Mouse (Mus musculus): Measurements from ENCODE around the gene Rcan3. TPM values are rescaled to one million over a fixed set of nuclear protein-coding genes. Genes with fewer than 3 reads are reported as not detected.

Rcan3 gene
- 14.9 and 17.9 TPM in 2 replicates for polyA plus RNA-seq (2015; fragmentation: Nextera tagmentation; extraction: Ambion mirVana)

DNA sequence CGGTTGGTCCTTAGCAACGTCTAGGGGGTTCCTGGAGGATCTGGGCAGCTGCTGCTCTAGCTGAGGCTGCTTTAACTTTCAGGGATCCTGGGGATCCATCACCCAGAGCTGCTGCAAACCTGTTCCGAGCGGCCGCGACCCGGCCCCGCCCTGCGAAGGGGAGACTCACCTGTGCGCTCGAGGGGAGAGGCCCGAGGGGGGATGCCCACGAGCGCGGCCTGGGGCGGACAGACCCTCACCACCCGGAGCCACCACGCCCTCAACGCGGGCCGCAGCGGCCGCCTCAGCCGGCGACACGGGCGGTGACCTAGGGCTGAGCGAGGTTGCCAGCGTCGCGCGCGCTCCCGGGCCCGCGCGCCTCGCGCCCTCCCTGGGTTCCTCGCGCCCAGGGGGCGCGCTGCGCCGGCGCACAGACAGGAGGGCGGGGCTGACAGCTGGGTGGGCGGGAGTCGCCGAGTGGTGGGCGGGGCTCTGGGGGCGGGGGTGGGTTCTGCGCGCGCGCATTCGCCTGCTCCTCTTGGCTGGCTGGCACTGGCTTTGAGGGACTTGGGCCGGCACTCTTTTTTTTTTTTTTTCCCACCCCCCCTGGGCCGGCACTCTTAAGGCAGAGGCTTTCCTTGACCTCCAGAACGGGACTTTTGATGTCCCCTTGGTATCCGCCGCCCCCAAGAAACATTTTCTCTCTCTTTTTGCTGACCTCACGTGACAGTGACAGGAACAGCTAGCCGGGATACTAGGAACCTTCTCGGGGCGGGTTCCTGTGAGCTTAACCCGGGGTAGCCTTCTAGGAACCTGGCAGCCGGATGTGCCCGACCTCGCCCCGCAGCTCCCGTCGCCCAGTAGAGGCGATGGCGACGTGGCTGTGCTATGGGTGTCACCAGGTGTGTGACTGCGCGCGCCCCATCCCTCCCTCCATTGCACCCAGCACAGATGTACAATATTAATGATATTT, at the start of gene Rcan3:
Gene Rcan3 (minus strand): TSS at position 411 of the 952 bp plus-strand sequence.
- no peaks in the 10 kb centered on the region for H3K27me3 ChIP-seq (replicated peaks)
- H3K27ac ChIP-seq: peak within 1 kb of the TSS; percentile 77
- peak within 1 kb of the TSS; percentile 95 for H3K4me2 ChIP-seq (replicated peaks)
- peak within 1 kb of the TSS; percentile 79 for H3K4me3 ChIP-seq (replicated peaks)
- H3K36me3 ChIP-seq: no peaks in the 10 kb centered on the region
- H3K9ac ChIP-seq: peak within 1 kb of the TSS; percentile 85
- H3K4me1 ChIP-seq (replicated peaks): peaks cover 15% of the 10 kb centered on the region
- 1% methylated on average over 77 of the region's 79 CpGs for WGBS
- ATAC-seq: peak; percentile 87
- no peaks in the 10 kb centered on the region for H3K9me3 ChIP-seq

DNA sequence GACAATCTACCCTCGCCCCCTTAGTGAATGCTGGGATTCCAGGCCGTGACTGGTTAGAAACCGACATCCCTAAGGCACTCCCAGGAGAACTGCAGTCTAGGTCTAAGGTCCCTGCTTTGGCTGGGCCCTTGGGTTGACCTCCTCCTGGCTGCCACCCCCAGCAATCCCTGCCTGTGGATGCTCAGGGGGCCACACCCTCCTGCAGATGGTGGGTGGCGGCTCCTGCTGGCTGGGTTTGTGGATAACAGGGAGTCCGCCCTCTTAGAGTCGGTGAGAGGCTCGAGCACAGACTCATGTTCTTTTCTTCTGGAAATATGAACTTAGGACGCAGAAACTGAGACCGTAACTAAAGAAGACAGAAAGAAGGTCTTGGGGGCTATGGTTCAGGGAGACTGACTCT, 46.7 kb upstream of the Rcan3 start:
- Histone ChIP-seq H3K36me3 (no peaks in the 10 kb centered on the region), H3K4me3 (replicated peaks) (no peak overlapping the region), H3K27ac (no peak overlapping the region), H3K9me3 (no peaks in the 10 kb centered on the region), H3K27me3 (replicated peaks) (no peaks in the 10 kb centered on the region), H3K4me2 (replicated peaks) (no peak overlapping the region), H3K4me1 (replicated peaks) (no peaks in the 10 kb centered on the region), H3K9ac (no peak overlapping the region)
- ATAC-seq: no peak
- 81% methylated on average over 9 of the region's 9 CpGs for WGBS

DNA sequence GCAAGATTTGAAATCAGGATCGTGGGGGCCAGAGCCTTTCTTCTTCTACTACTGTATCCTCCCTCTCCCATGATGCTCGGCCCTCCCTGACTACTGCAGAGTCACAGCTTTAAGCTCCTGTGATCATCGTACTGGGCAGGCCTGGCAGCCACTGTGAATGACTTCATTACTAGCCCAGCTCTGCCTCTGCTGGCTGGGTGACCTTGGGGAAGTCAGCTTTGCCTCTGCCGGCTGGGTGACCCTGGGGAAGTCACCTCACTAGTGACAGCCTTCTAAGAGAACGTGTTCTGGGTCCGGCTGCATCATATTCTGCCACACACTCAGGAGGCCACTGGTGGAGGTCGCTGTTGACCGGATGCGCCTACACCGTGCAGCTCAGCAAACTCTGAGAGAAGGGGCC, 44.2 kb upstream of the Rcan3 start:
- Histone ChIP-seq H3K27ac (no peak overlapping the region), H3K36me3 (no peaks in the 10 kb centered on the region), H3K9me3 (no peaks in the 10 kb centered on the region), H3K4me1 (replicated peaks) (no peaks in the 10 kb centered on the region), H3K9ac (no peak overlapping the region), H3K27me3 (replicated peaks) (no peaks in the 10 kb centered on the region), H3K4me2 (replicated peaks) (no peak overlapping the region), H3K4me3 (replicated peaks) (no peak overlapping the region)
- 85% methylated on average over 10 of the region's 10 CpGs for WGBS
- no peak for ATAC-seq

DNA sequence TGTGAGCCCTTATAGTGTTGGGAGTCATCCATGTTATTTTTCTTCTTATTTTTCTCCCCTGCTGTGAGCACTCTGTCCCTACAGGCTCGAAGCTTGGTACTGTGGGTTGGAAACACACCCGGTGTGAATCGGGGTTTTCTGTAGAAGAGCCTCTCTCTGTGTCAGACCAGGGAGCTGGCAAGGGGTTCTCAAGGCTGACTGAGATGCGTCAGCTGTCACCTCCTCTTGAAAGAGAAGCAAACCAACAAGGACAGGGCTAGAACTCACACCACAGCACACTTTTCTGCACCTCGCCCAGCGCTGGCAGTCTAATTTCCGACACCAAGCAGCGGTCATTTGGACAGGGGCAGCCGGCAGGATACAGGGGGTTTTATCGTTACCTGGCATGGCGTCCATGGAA, 29.8 kb upstream of the Rcan3 start:
- Histone ChIP-seq H3K9me3 (no peaks in the 10 kb centered on the region), H3K4me3 (replicated peaks) (no peak overlapping the region), H3K27ac (no peak overlapping the region), H3K36me3 (no peaks in the 10 kb centered on the region), H3K4me1 (replicated peaks) (no peaks in the 10 kb centered on the region), H3K4me2 (replicated peaks) (no peak overlapping the region), H3K9ac (no peak overlapping the region), H3K27me3 (replicated peaks) (no peaks in the 10 kb centered on the region)
- 94% methylated on average over 11 of the region's 11 CpGs for WGBS
- ATAC-seq: no peak

DNA sequence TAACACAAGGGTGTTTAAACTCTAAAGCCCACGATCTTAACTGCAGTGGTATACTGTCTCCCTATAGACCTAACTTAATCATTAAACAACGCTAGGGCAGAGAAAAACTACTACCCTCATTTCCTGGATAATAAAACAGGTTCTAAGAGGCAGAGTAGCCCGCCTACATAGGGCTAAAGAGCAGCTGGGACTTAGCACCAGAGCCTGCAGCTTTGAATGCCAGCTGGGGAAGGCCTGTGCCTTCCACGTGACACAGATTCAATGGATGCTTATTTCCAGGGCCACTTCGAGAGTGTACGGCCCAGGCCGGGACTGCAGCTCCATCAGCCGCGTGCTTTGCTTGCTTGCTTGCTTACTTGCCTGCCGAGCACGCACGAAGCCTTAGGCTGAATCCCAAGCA, 19.9 kb upstream of the Rcan3 start:
- peak overlapping the region; percentile 86 for H3K27ac ChIP-seq
- 29% methylated on average over 12 of the region's 12 CpGs for WGBS
- no peak overlapping the region for H3K4me3 ChIP-seq (replicated peaks)
- no peaks in the 10 kb centered on the region for H3K36me3 ChIP-seq
- H3K4me2 ChIP-seq (replicated peaks): peak overlapping the region; percentile 30
- H3K9me3 ChIP-seq: no peaks in the 10 kb centered on the region
- H3K4me1 ChIP-seq (replicated peaks): peaks cover 34% of the 10 kb centered on the region
- no peak overlapping the region for H3K9ac ChIP-seq
- peak; percentile 95 for ATAC-seq
- no peaks in the 10 kb centered on the region for H3K27me3 ChIP-seq (replicated peaks)

DNA sequence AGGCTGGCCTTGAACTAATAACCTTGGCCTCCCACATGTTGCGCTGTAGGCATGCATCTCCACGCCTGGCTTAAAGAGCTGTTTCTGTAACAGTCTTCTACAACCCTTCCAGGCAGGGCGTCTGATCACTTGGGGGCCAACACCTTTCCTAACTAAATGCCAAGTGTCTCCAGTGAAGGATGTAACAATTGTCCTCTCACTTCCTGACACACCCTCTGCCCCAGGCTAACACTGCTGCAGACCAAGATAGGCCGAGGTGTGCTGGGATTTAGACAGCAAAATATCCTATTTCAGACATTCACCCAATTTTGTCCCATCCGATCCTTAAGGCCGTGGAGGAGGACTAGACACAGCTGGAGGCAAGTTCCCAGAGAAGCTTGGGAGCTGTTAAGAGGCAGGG, 19.5 kb upstream of the Rcan3 start:
- peak overlapping the region; percentile 86 for H3K27ac ChIP-seq
- peaks cover 34% of the 10 kb centered on the region for H3K4me1 ChIP-seq (replicated peaks)
- no peak overlapping the region; the same call in 1 of the 2 replicates for H3K4me2 ChIP-seq (replicated peaks)
- ATAC-seq: peak; percentile 82
- no peaks in the 10 kb centered on the region for H3K27me3 ChIP-seq (replicated peaks)
- WGBS: 48% methylated on average over 6 of the region's 6 CpGs
- no peak overlapping the region for H3K4me3 ChIP-seq (replicated peaks)
- H3K9me3 ChIP-seq: no peaks in the 10 kb centered on the region
- no peaks in the 10 kb centered on the region for H3K36me3 ChIP-seq
- H3K9ac ChIP-seq: no peak overlapping the region

DNA sequence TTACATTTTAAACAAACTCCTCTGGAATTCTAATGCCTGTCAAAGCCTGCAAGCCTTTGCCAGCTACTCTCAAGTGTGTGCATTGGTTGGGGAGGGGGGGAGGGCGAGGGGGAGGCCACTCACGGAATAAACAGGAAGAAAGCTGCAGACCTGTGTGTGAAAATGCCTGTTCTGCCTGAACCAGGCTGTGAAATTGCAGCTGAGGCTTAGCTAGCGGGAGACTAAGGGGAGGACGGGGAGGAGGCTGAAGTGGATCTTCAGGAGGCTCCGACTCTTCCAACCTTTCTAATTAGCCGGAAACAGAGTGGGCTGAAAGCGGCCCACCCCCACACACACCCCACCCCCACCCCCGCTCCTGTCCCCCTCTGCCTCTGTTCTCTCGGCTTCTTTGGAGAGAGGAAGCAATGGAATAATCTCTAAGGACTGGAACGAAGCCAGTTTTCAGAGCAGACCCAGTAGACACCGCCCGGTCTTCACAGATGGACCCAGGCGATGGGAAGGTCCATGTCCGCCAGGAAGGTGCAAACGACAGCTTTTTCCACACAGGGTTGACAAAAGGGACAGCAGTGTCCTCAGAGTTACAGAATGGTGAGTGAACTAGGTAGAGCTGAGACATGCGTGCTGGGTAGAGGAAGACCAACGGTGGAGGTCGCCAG, 17.8 kb upstream of the Rcan3 start:
- H3K27me3 ChIP-seq (replicated peaks): no peaks in the 10 kb centered on the region
- 30% methylated on average over 18 of the region's 18 CpGs for WGBS
- ATAC-seq: no peak
- H3K36me3 ChIP-seq: no peaks in the 10 kb centered on the region
- no peak overlapping the region for H3K4me3 ChIP-seq (replicated peaks)
- peak overlapping the region; percentile 49 for H3K4me2 ChIP-seq (replicated peaks)
- H3K27ac ChIP-seq: peak overlapping the region; percentile 48; the same call in 1 of the 2 replicates
- H3K9me3 ChIP-seq: no peaks in the 10 kb centered on the region
- 0 out of 2 replicates have a peak overlapping the region, but pooled peaks have one; percentile 8 for H3K9ac ChIP-seq
- peaks cover 34% of the 10 kb centered on the region for H3K4me1 ChIP-seq (replicated peaks)

DNA sequence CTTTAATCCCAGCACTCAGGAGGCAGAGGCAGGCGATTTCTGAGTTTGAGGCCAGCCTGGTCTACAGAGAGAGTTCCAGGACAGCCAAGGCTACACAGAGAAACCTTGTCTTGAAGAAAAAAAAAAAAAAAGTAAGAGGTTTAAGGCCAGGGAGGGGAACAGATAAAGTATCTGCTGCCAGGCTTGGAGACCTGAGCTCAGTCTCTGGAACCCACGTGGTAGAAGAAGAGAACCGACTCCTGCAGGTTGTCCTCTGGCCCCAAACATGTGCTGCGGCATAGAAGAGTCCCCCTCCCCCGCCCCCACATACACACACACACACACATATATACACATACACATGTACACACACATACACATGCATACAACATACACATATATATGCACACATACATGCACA, 8.8 kb upstream of the Rcan3 start:
- no peak for ATAC-seq
- no peak overlapping the region for H3K4me2 ChIP-seq (replicated peaks)
- H3K4me1 ChIP-seq (replicated peaks): no peaks in the 10 kb centered on the region
- H3K27ac ChIP-seq: no peak overlapping the region
- H3K4me3 ChIP-seq (replicated peaks): no peak overlapping the region
- H3K27me3 ChIP-seq (replicated peaks): no peaks in the 10 kb centered on the region
- 73% methylated on average over 5 of the region's 5 CpGs for WGBS
- no peak overlapping the region for H3K9ac ChIP-seq
- H3K36me3 ChIP-seq: no peaks in the 10 kb centered on the region
- H3K9me3 ChIP-seq: no peaks in the 10 kb centered on the region

DNA sequence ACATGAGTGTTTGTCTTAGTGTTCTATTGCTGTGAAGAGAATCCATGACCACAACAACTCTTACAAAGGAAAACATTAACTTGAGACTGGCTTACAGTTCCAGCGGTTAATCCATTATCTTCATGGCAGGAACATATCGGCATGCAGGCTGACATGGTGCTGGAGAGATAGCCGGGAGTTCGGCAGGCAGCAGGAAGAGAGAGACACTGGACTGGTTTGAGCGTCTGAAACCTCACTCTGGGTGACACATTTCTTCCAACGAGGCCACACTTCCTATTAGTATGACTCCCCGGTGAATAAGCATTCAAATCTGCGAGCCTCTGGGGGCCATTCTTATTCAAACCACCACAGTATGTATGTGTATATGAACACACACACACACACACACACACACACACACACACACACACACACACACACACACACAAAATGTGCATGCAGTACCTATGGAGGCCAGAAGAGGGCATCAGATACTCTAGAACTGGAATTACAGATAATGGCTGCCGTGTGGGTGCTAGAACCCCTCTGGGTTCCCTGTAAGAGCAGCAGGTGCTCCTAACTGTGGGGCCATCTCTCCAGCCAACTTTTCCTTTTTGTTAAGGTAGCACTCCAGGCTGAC, 6.4 kb upstream of the Rcan3 start:
- 54% methylated on average over 9 of the region's 9 CpGs for WGBS
- Histone ChIP-seq H3K27me3 (replicated peaks) (no peaks in the 10 kb centered on the region), H3K27ac (peak overlapping the region; percentile 27; the same call in 1 of the 2 replicates), H3K4me3 (replicated peaks) (no peak overlapping the region), H3K36me3 (no peaks in the 10 kb centered on the region), H3K9me3 (no peaks in the 10 kb centered on the region), H3K9ac (no peak overlapping the region), H3K4me1 (replicated peaks) (no peaks in the 10 kb centered on the region), H3K4me2 (replicated peaks) (no peak overlapping the region)
- 0 out of 2 replicates have a peak, but pooled peaks have one; percentile 19 for ATAC-seq

DNA sequence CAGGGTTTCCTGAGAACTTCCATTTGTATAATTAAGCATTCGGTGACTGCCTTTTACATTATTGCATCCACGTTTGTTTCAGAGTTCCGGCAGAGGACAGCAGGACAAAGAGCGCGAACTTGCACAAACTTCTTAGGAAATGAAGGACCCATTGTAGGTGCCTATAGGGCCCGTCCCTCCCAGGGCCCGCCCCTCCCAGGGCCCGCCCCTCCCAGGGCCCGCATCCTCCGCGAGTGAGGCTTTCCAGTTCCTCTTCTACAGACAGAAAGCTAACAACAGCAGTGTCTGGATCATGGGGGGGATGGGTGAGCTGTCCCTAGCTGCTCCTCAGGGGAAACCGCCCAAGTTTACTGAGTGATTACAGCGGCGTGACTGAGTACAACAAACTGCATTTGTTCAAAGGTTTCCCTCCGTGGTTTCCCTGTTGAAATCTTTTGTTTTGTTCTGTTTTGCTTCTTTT, 5.6 kb upstream of the Rcan3 start:
- 0 out of 2 replicates have a peak overlapping the region, but pooled peaks have one; percentile 5 for H3K4me3 ChIP-seq (replicated peaks)
- peaks cover 5% of the 10 kb centered on the region; the same call in 1 of the 2 replicates for H3K4me1 ChIP-seq (replicated peaks)
- peak overlapping the region; percentile 13 for H3K27ac ChIP-seq
- H3K36me3 ChIP-seq: no peaks in the 10 kb centered on the region
- H3K9me3 ChIP-seq: no peaks in the 10 kb centered on the region
- WGBS: 1% methylated on average over 15 of the region's 15 CpGs
- H3K27me3 ChIP-seq (replicated peaks): no peaks in the 10 kb centered on the region
- peak; percentile 93 for ATAC-seq
- peak overlapping the region; percentile 11; the same call in 1 of the 2 replicates for H3K9ac ChIP-seq
- peak overlapping the region; percentile 49 for H3K4me2 ChIP-seq (replicated peaks)

DNA sequence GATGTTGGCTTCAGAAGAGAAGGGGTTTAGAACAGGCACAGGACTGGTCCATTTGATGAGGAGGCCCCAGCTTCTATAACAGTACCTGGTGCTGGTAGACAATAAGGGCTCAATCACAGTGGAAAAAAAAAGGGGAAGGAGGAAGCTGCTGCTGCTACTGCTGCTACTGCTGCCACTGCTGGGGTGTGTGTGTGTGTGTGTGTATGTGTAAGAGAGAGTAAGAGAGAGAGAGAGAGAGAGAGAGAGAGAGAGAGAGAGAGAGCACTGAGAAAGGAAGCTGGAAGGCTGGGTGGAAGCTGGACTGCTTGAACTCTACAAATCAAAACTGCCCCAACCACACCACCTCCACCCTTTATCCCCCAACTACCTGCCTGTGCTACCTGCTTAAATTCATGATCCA, 4.3 kb upstream of the Rcan3 start:
- no peak for ATAC-seq
- H3K4me1 ChIP-seq (replicated peaks): peaks cover 9% of the 10 kb centered on the region
- no peak overlapping the region for H3K4me2 ChIP-seq (replicated peaks)
- no peak overlapping the region for H3K9ac ChIP-seq
- H3K36me3 ChIP-seq: no peaks in the 10 kb centered on the region
- H3K27me3 ChIP-seq (replicated peaks): no peaks in the 10 kb centered on the region
- no peaks in the 10 kb centered on the region for H3K9me3 ChIP-seq
- no peak overlapping the region for H3K27ac ChIP-seq
- no peak overlapping the region for H3K4me3 ChIP-seq (replicated peaks)

DNA sequence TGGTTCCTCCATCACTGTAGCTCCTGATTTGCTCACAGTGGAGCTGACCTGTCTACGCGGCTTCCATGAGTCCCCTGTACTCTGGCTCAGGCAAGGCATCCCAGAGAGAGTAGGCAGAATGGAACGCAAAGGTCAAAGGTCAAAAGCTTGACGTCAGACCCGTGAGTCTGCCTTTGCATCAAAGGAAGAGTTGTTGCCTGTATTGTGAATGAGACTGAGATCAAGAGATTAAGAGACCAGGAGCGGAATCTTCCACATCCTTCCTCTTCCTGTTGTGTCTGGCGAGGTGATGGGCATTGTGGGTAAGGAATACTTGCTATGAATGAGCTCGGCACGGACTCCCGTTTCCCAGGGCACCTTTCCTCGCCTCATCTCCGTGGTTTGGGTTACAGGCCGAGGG, 2.6 kb upstream of the Rcan3 start:
- Histone ChIP-seq H3K27ac (no peak overlapping the region), H3K27me3 (replicated peaks) (no peaks in the 10 kb centered on the region), H3K4me1 (replicated peaks) (peaks cover 15% of the 10 kb centered on the region), H3K9ac (no peak overlapping the region), H3K4me3 (replicated peaks) (no peak overlapping the region), H3K4me2 (replicated peaks) (no peak overlapping the region), H3K9me3 (no peaks in the 10 kb centered on the region), H3K36me3 (no peaks in the 10 kb centered on the region)
- ATAC-seq: no peak
- WGBS: 54% methylated on average over 13 of the region's 13 CpGs

All from intestine, embryonic 15.5 days (tissue).